Mouse (Mus musculus) bone marrow macrophage, adult 2 months (primary cell): ENCODE measurements around the gene Slc6a18. TPM values are rescaled to one million over a fixed set of nuclear protein-coding genes. Genes with fewer than 3 reads are reported as not detected.

ENCODE experiments used
- H3K27ac ChIP-seq: 2 replicates; pipeline ENCODE4 v1.5.1; 2012; ENCODE audit warnings: low read depth, low read length; ENCODE audit not compliant: insufficient read depth
- H3K4me1 ChIP-seq: 2 replicates; pipeline ENCODE4 v1.6.1; 2012; ENCODE audit warnings: low read length; ENCODE audit not compliant: control insufficient read depth, insufficient read depth
- H3K4me3 ChIP-seq: 2 replicates; pipeline ENCODE4 v1.5.1; 2012; ENCODE audit warnings: mild to moderate bottlenecking, low read length, moderate library complexity; ENCODE audit not compliant: insufficient read depth
- CTCF ChIP-seq: IDR thresholded peaks from 2 replicates; pipeline ENCODE4 v1.5.1; 2012; ENCODE audit warnings: low read depth, mild to moderate bottlenecking, low read length, moderate library complexity
- POLR2A ChIP-seq: IDR thresholded peaks from 2 replicates; pipeline ENCODE4 v1.6.1; 2012; ENCODE audit warnings: mild to moderate bottlenecking, low read depth, low read length, borderline replicate concordance
- polyA plus RNA-seq: library from polyadenylated mRNA; stranded (reverse); fragments of >200 nt; gene quantifications from 2 replicates; pipeline ENCODE4 v1.2.4, GENCODE M21; 2012; ENCODE audit not compliant: missing spikeins, insufficient read depth, insufficient read length

The Slc6a18 gene
- polyA plus RNA-seq, 1 experiment, result not detected

DNA sequence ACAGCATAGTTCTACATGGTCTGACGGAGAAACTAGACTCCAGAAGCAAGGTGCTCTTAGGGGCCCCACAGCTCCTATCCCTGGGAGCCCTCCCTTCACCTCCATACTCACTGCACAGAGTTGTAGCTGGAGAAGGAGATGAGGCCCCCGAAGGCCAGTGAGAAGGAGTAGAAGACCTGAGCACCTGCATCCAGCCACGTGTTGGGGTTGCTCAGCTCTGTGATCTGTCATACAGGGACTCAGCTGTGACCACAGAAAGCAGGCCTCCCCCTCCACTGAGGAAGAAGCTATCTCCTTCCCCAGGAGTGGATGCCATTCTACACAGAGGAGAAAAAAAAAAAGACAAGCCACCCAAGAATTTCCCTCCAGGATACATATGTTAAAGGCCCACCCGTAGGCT lies 11.1 kb upstream of the Slc6a18 start:
- H3K4me3 ChIP-seq, result no peak overlapping the region
- TF ChIP-seq CTCF (no peak), POLR2A (no peak)
- H3K4me1 ChIP-seq, result peaks cover 24% of the 10 kb centered on the region
- H3K27ac ChIP-seq, result no peak overlapping the region

DNA sequence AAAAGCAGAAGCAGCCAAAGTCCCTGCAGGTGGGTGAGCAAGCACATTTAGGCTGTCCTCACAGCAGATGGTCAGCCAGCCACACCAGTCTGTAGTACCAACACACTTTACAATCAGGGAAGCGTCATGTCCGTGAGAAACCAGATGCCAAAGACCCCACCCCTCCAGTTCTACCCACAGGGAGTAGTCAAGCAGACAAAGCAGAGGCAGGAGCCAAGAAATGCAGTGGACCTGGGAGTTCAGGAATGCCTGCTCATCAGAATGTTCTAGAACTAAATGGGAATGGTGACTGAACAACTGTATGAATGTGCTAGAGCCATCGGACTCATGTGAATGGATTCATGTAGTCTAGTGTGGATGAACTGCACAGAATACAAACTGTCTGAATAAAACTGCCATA lies 9.8 kb upstream of the Slc6a18 start:
- Histone ChIP-seq H3K4me3 (no peak overlapping the region), H3K4me1 (peaks cover 25% of the 10 kb centered on the region), H3K27ac (no peak overlapping the region)
- no peak for TF ChIP-seq POLR2A
- TF ChIP-seq CTCF, result no peak

DNA sequence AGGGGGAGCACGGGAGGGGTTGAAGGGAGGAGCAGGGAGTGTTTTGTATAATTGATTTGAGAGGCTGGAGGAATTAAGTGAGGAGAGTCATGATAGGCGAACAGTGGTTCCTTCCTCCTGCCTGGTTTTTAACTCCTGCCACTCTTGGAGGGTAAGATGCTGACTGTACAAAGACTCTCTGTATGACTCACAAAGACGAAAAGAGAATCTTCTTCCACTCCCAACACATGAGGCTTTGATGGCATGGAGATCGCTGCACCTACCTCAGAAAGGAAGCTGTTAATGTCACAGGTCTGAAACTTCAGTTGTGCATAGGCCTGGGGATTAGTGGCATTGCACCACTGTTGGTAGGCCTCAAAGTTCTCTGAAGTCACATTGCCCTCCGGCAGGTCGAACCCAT lies 7.7 kb upstream of the Slc6a18 start:
- TF ChIP-seq CTCF (no peak), POLR2A (no peak)
- Histone ChIP-seq H3K4me3 (no peak overlapping the region), H3K27ac (no peak overlapping the region), H3K4me1 (peaks cover 29% of the 10 kb centered on the region)

DNA sequence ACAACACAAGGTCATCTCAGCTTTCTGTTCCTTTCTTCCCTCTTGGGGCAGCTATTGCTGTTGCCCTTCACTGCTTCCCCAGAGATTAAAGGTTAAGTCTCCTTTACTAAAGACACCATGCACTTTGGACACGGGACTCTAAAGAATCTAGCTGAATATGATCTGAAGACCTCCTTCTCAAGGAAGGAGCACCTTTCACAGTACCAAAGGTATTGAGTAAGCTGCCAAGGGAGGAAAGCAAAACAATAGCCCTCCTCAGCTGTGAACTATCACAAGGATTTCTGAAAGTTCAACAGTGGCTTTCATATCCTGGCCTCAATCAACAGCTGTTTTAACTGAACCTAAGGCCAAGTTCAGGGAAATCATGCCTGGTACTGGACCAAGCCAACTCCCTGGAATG lies 6.6 kb upstream of the Slc6a18 start:
- H3K4me3 ChIP-seq, result no peak overlapping the region
- TF ChIP-seq POLR2A (no peak), CTCF (no peak)
- H3K4me1 ChIP-seq, result peaks cover 35% of the 10 kb centered on the region
- H3K27ac ChIP-seq, result no peak overlapping the region

DNA sequence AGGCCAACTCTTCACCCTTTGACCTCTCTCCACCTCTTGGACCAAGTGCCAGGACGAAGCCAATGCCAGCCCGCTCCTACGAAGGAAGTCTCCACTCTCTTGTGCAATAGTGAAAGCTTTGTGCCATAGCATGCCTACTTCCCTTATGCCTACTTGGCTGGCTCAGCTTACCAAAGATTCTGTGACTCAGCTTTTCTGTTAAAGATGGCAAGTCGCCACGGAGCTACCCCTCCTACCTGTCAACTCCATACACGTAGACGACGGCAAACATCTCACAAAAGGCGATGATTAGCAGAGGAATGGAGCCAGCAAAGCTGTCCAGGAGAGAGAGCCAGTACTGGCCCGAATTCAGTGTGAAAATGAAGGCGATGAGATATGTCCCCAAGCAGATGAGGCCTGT lies 5.9 kb upstream of the Slc6a18 start:
- H3K4me1 ChIP-seq, result peaks cover 35% of the 10 kb centered on the region
- no peak overlapping the region for H3K27ac ChIP-seq

DNA sequence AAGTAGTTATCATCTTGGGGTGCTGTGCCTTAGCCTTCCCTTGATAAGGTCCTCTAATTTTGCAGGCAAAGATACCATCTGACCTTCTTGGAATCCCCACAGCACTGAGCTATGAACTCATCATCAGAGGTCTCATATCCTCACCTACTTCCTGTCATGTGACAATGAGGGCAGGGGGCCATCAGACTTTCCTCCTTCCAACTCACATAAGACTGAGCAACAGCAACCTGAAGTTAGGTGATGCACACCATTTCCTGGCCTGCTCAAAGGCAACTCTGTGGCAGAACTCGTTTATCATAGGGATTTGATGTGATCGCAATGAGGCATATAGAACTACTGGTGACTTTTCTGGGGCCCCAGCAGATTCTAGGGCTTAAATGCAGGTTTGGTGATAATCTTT lies 4.4 kb upstream of the Slc6a18 start:
- Histone ChIP-seq H3K27ac (no peak overlapping the region), H3K4me1 (peaks cover 35% of the 10 kb centered on the region), H3K4me3 (no peak overlapping the region)
- no peak for TF ChIP-seq CTCF
- TF ChIP-seq POLR2A, result no peak

More for the DNA sequence above, 5.9 kb upstream of the Slc6a18 start:
- H3K4me3 ChIP-seq, result no peak overlapping the region
- TF ChIP-seq CTCF (no peak), POLR2A (no peak)

DNA sequence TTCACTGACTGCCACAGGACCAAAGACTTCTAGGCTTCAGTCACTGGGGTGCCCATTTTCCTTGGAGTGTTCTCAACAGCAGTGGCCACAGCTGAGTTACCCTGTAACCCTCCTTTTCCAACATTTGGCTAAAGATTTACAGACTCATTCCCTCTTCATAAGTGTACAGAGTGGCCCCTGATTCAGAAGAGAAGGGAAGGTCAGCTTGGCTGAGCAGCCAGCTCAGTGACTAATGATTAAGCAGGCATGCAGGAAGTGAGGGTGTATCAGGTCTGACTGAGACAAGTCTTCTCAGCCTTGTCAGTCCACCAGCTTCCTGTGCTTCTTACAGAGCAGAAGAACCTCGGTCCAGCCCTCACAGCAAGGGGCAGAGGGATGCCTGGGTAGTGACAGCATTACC lies 2.6 kb upstream of the Slc6a18 start:
- no peak overlapping the region; the same call in 1 of the 2 replicates for H3K27ac ChIP-seq

DNA sequence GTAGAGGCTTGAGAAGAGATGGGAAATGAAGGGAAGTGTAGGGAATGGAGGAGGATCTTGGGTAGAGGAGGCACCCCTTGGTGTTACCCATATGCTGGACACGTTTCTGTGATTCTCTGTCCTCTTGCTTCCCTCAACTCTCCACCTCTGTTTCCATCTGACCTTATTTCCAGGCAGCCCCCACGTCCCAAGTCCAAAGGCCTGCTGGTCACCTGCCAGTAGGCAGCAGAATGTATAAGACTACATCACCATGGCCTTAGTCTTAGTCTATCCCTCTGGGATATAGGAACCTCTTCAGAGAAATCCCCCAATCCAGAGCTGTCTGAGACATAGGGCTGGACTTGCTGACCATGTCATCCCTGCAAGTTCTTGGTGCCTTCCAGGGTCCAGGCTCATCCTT lies 1.5 kb upstream of the Slc6a18 start:
- no peak overlapping the region for H3K4me3 ChIP-seq
- no peak for TF ChIP-seq POLR2A
- TF ChIP-seq CTCF, result no peak
- peaks cover 22% of the 10 kb centered on the region for H3K4me1 ChIP-seq

More for the DNA sequence above, 2.6 kb upstream of the Slc6a18 start:
- Histone ChIP-seq H3K4me3 (no peak overlapping the region), H3K4me1 (peaks cover 29% of the 10 kb centered on the region)
- TF ChIP-seq POLR2A (no peak), CTCF (no peak)

DNA sequence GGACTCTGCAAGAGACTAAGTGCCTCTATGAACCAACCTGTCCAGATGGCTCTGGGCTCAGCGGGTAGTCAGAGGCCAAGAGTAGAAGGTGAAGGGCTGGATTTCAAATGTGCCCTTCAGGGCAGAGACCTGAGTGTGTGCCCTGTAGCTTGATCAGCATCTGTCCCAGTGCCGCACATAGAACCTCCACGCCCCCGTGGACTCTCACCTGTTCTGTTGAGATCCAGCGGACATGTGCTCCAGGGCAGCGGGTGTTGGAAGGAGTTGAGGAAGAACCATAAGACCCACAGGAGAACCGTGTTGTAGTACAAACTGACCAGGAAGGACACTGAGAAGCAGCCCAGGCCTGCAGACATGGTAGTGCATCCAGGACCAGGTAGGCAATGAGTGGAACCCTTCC lies 2.7 kb downstream of the Slc6a18 start:
- TF ChIP-seq CTCF, result no peak
- TF ChIP-seq POLR2A, result no peak
- Histone ChIP-seq H3K4me1 (peaks cover 3% of the 10 kb centered on the region), H3K27ac (no peak overlapping the region), H3K4me3 (no peak overlapping the region)

More for the DNA sequence above, 1.5 kb upstream of the Slc6a18 start:
- no peak overlapping the region for H3K27ac ChIP-seq

DNA sequence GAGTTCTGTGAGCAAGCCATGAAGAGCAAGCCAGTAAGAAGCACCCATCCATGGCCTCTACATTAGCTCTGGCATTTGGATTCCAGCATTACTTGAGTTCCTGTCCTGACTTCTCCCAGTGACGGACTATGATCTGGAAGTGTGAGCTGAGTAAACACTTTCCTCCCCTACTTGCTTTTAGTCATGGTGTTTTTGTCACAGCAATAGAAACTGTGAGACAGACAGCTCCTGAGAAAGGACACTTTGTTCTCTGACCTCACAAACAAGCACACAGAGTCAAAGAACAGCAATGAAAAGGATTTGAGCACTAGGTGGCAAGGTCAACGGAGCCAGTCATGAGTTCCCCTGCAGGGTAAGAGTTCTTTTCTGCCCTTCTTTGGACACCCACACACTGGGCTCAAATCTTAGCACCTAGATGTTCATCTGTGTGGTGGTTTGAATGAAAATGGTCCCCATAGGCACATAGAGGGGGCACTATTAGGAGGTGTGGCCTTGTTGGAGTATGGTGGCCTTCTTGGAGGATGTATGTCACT lies 17.6 kb downstream of the Slc6a18 start:
- no peak for TF ChIP-seq CTCF
- no peak overlapping the region for H3K27ac ChIP-seq
- H3K4me3 ChIP-seq, result no peak overlapping the region
- H3K4me1 ChIP-seq, result no peaks in the 10 kb centered on the region

DNA sequence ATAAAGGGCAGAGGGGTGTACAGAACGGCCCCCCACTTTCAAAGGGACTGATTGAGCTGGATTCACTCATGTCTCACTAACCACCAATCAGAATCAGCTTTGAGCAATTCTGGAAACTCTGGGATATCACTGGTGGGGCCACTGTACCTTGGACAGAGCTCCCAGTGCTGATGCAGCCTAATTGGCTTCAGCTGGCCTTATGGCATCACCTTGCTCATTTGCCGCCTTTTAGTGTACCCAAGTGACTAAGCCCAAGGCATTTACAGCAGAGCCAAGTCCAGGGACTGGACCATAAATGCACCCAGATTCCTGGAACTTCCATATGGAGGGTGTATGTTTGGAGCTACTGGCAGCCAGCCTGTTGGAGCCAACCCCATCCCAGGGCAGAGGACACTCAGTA lies 18.9 kb downstream of the Slc6a18 start:
- TF ChIP-seq POLR2A (no peak), CTCF (no peak)
- Histone ChIP-seq H3K27ac (no peak overlapping the region), H3K4me1 (no peaks in the 10 kb centered on the region), H3K4me3 (no peak overlapping the region)
